Mouse (Mus musculus): ENCODE data around the gene Arhgef7. TPM values are rescaled to one million over a fixed set of nuclear protein-coding genes. Genes with fewer than 3 reads are reported as not detected.

Arhgef7 gene
- polyA plus RNA-seq, 1 experiment from 2014 or later = 50.3 TPM

DNA sequence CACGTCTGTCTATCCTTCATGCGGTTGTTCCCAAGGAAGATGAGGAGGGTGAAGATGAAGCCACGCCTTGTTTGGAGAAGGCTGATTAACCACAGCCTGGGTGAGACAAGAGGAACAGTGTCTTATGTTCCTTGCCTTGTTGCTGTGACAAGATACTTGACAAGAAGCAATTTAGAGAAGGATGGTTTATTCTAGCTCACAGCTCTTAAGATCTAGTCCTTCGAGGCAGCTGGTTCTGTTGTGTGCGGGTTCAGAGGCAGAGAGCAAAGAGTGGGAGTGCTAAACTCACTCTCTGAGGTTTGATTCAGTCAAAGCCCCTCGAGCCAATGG lies 26.5 kb upstream of the Arhgef7 start, which contains the start of gene 1700016D06Rik:
TSS of gene 1700016D06Rik (minus strand) at position 31 of the 330 bp plus-strand sequence.
- H3K36me3 ChIP-seq (replicated peaks) = no peaks in the 10 kb centered on the region
- H3K4me1 ChIP-seq = peaks cover 12% of the 10 kb centered on the region
- WGBS = 68% methylated on average over 6 of the region's 6 CpGs
- H3K4me3 ChIP-seq = peak within 1 kb of the TSS; percentile 43
- H3K27ac ChIP-seq (replicated peaks) = no peak within 1 kb of the TSS; the same call in 1 of the 2 replicates
- H3K9me3 ChIP-seq = 0 out of 2 replicates have a peak, but pooled peaks cover 3% of the 10 kb centered on the region
- H3K27me3 ChIP-seq (replicated peaks; ENCODE audit: low read depth, poor library complexity, severe bottlenecking) = peaks cover 17% of the 10 kb centered on the region
- no peak for DNase-seq (ENCODE audit: low spot score)

DNA sequence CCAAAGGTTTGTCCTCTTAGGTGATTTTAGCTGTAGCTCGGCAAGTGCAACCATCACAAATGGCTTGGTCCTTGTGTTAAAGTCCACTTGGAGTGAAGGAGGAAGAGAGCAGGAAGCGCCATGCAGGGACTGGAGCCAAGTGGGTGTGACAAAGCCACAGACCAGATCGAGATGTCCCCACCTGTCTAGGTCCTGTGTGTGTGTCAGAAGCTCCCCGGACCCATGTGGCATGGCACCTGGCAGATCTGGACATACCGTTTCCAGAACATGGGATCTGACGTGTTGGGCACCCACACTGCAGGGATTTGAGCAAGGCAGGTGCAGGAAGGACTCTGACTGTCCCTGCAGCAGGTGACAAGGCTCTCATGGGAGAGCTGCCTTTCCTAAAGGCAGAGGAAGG lies 26.1 kb upstream of the Arhgef7 start:
- Histone ChIP-seq H3K36me3 (replicated peaks) (no peaks in the 10 kb centered on the region), H3K27ac (replicated peaks) (no peak overlapping the region), H3K4me1 (peaks cover 12% of the 10 kb centered on the region), H3K27me3 (replicated peaks; ENCODE audit: low read depth, poor library complexity, severe bottlenecking) (peaks cover 17% of the 10 kb centered on the region), H3K4me3 (no peak overlapping the region), H3K9me3 (0 out of 2 replicates have a peak, but pooled peaks cover 3% of the 10 kb centered on the region)
- WGBS = 83% methylated on average over 6 of the region's 6 CpGs
- DNase-seq (ENCODE audit: low spot score) = no peak

GRCm38 (mm10) chr8:11703789-11704188 lies 23.7 kb upstream of the Arhgef7 start:
- Histone ChIP-seq H3K4me1 (peaks cover 19% of the 10 kb centered on the region), H3K4me3 (no peak overlapping the region), H3K27ac (replicated peaks) (no peak overlapping the region), H3K36me3 (replicated peaks) (no peaks in the 10 kb centered on the region), H3K27me3 (replicated peaks; ENCODE audit: low read depth, poor library complexity, severe bottlenecking) (peaks cover 18% of the 10 kb centered on the region), H3K9me3 (0 out of 2 replicates have a peak, but pooled peaks cover 3% of the 10 kb centered on the region)
- WGBS = 87% methylated on average over 5 of the region's 5 CpGs
- DNase-seq (ENCODE audit: low spot score) = no peak

- WGBS = 71% methylated on average over 6 of the region's 6 CpGs
- peaks cover 19% of the 10 kb centered on the region for H3K4me1 ChIP-seq
- H3K9me3 ChIP-seq = 0 out of 2 replicates have a peak, but pooled peaks cover 3% of the 10 kb centered on the region
- no peak overlapping the region for H3K4me3 ChIP-seq
- no peaks in the 10 kb centered on the region for H3K36me3 ChIP-seq (replicated peaks)
- no peak for DNase-seq (ENCODE audit: low spot score)
- H3K27me3 ChIP-seq (replicated peaks; ENCODE audit: low read depth, poor library complexity, severe bottlenecking) = peaks cover 15% of the 10 kb centered on the region
- H3K27ac ChIP-seq (replicated peaks) = no peak overlapping the region
Observed at GRCm38 (mm10) chr8:11704716-11705420, 22.7 kb upstream of the Arhgef7 start.

DNA sequence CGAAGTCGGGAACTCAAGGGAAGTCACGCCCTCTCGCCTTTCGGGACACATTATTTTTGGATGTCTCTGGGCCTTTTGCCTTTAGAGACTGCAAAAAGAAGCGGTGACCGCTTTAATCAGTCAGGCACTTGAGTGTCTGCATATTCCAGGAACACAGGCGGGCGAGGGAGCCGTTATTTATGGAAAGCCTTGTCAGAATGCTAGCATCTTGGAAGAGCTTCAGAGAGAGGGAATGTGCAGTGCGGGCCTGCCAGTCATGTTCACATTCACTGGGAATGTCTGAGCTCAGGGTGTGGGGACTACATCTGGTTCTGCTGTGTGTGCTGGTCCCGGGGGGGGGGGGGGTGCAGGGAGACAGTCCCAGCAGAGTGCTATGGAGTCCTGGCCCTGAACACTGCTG lies 21.7 kb upstream of the Arhgef7 start:
- H3K4me1 ChIP-seq = peaks cover 12% of the 10 kb centered on the region
- DNase-seq (ENCODE audit: low spot score) = no peak
- no peaks in the 10 kb centered on the region for H3K36me3 ChIP-seq (replicated peaks)
- no peak overlapping the region for H3K4me3 ChIP-seq
- 90% methylated on average over 12 of the region's 12 CpGs for WGBS
- H3K9me3 ChIP-seq = 0 out of 2 replicates have a peak, but pooled peaks cover 3% of the 10 kb centered on the region
- H3K27me3 ChIP-seq (replicated peaks; ENCODE audit: low read depth, poor library complexity, severe bottlenecking) = 0 out of 2 replicates have a peak, but pooled peaks cover 11% of the 10 kb centered on the region
- H3K27ac ChIP-seq (replicated peaks) = no peak overlapping the region

DNA sequence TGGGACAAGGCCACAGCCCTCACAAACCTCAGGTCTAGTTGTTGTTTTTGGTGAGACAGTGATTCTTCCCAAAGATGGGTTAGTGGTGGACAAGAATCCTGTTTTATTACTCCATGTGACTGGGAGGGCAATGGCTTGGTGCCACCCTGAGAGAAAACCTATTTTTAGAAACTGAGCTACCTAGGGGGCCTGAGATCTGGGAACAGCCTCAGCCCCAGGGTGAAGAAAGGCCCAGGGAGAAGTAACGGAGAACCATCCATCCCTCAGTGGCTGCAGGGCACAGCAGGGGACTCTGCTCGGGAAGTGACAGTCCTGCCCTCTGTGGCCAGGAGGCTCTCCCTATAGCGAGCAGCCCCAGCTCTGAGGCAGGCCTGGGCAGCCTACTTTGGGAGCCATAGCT lies 19.8 kb upstream of the Arhgef7 start:
- Histone ChIP-seq H3K27me3 (replicated peaks; ENCODE audit: low read depth, poor library complexity, severe bottlenecking) (0 out of 2 replicates have a peak, but pooled peaks cover 6% of the 10 kb centered on the region), H3K9me3 (0 out of 2 replicates have a peak, but pooled peaks cover 3% of the 10 kb centered on the region), H3K4me3 (no peak overlapping the region), H3K36me3 (replicated peaks) (no peaks in the 10 kb centered on the region), H3K27ac (replicated peaks) (no peak overlapping the region), H3K4me1 (peaks cover 15% of the 10 kb centered on the region)
- no peak for DNase-seq (ENCODE audit: low spot score)
- 16% methylated on average over 3 of the region's 3 CpGs for WGBS

DNA sequence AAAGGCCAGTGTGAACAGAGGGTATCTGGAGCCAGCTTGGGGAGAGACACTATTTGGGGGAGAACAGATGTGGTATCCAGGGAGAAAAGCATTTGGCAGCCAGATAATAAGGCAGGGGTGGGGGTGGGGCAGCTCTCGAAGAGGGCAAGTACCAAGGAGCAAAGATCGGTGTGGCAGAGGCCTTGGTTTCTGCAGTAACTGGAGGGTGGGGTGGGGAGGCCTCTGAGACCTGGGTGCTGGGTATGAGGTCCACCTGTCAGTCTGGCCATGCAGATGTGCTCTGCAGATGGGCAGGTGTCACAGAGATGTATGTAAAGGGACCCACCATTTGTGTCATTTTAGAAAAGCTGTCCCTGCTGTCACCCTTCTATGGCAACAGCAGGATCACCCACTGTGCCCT lies 18.7 kb upstream of the Arhgef7 start:
- H3K36me3 ChIP-seq (replicated peaks) = no peaks in the 10 kb centered on the region
- WGBS = 69% methylated on average over 2 of the region's 2 CpGs
- no peak overlapping the region for H3K4me3 ChIP-seq
- peaks cover 19% of the 10 kb centered on the region for H3K4me1 ChIP-seq
- H3K27me3 ChIP-seq (replicated peaks; ENCODE audit: low read depth, poor library complexity, severe bottlenecking) = 0 out of 2 replicates have a peak, but pooled peaks cover 6% of the 10 kb centered on the region
- no peak for DNase-seq (ENCODE audit: low spot score)
- H3K27ac ChIP-seq (replicated peaks) = no peak overlapping the region
- 0 out of 2 replicates have a peak, but pooled peaks cover 3% of the 10 kb centered on the region for H3K9me3 ChIP-seq

- peaks cover 19% of the 10 kb centered on the region for H3K4me1 ChIP-seq
- no peak for DNase-seq (ENCODE audit: low spot score)
- H3K4me3 ChIP-seq = no peak overlapping the region
- H3K27ac ChIP-seq (replicated peaks) = no peak overlapping the region
- WGBS = 79% methylated on average over 3 of the region's 3 CpGs
- H3K9me3 ChIP-seq = 0 out of 2 replicates have a peak, but pooled peaks cover 3% of the 10 kb centered on the region
- 0 out of 2 replicates have a peak, but pooled peaks cover 6% of the 10 kb centered on the region for H3K27me3 ChIP-seq (replicated peaks; ENCODE audit: low read depth, poor library complexity, severe bottlenecking)
- H3K36me3 ChIP-seq (replicated peaks) = no peaks in the 10 kb centered on the region
Observed at GRCm38 (mm10) chr8:11709542-11709941, 18.0 kb upstream of the Arhgef7 start.

DNA sequence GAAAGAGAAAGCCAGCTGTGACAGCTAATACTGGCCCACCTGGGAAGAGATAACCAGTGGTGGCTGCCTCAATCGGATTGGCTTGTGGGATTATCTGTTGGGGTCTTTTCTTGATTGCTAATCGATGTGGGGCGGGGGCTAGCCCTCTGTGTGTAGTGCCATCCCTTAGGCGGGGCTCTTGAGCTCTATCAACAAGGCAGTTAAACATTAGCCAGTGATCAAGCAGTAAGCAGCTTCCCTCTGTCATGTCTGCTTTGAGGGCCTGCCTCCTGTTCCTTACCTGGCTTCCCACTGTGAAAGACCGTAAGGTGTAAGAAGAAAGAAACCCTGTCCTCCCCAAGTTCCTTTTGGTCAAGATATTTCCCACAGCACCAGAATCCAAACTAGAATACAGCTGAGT lies 17.1 kb upstream of the Arhgef7 start:
- no peaks in the 10 kb centered on the region for H3K36me3 ChIP-seq (replicated peaks)
- peaks cover 19% of the 10 kb centered on the region for H3K4me1 ChIP-seq
- WGBS = 56% methylated on average over 5 of the region's 5 CpGs
- no peak for DNase-seq (ENCODE audit: low spot score)
- no peaks in the 10 kb centered on the region for H3K9me3 ChIP-seq
- H3K27ac ChIP-seq (replicated peaks) = no peak overlapping the region
- 0 out of 2 replicates have a peak, but pooled peaks cover 6% of the 10 kb centered on the region for H3K27me3 ChIP-seq (replicated peaks; ENCODE audit: low read depth, poor library complexity, severe bottlenecking)
- no peak overlapping the region for H3K4me3 ChIP-seq

- no peaks in the 10 kb centered on the region for H3K9me3 ChIP-seq
- H3K27ac ChIP-seq (replicated peaks) = no peak overlapping the region
- H3K4me3 ChIP-seq = no peak overlapping the region
- H3K27me3 ChIP-seq (replicated peaks; ENCODE audit: low read depth, poor library complexity, severe bottlenecking) = 0 out of 2 replicates have a peak, but pooled peaks cover 6% of the 10 kb centered on the region
- DNase-seq (ENCODE audit: low spot score) = peak; percentile 34
- 88% methylated on average over 6 of the region's 6 CpGs for WGBS
- H3K36me3 ChIP-seq (replicated peaks) = no peaks in the 10 kb centered on the region
- peaks cover 19% of the 10 kb centered on the region for H3K4me1 ChIP-seq
Observed at GRCm38 (mm10) chr8:11712244-11712643, 15.3 kb upstream of the Arhgef7 start.

DNA sequence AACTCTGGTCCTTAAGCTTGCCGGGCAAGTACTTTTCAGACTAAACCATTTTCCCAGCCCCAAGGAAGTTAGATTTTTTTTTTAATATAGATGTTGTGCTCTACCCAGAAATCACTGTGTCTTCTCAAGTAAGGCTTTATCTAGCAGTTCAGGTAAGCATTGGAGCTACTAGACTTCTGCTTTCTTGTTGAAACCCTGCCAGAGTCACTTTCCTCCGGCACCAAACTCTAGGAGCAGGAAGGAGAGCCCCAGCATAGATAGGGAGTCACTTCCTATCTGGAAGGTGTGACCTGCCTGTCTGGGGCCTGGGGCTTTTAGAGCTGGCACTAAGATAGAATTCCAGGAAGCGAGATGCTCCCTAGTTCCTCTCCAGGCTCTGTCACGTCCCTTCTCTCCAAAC lies 10.3 kb upstream of the Arhgef7 start:
- no peak overlapping the region for H3K4me3 ChIP-seq
- no peaks in the 10 kb centered on the region for H3K9me3 ChIP-seq
- no peak overlapping the region for H3K27ac ChIP-seq (replicated peaks)
- DNase-seq (ENCODE audit: low spot score) = no peak
- H3K27me3 ChIP-seq (replicated peaks; ENCODE audit: low read depth, poor library complexity, severe bottlenecking) = peaks cover 26% of the 10 kb centered on the region
- H3K36me3 ChIP-seq (replicated peaks) = no peaks in the 10 kb centered on the region
- peaks cover 5% of the 10 kb centered on the region; the same call in 1 of the 2 replicates for H3K4me1 ChIP-seq
- WGBS = 74% methylated on average over 4 of the region's 4 CpGs

DNA sequence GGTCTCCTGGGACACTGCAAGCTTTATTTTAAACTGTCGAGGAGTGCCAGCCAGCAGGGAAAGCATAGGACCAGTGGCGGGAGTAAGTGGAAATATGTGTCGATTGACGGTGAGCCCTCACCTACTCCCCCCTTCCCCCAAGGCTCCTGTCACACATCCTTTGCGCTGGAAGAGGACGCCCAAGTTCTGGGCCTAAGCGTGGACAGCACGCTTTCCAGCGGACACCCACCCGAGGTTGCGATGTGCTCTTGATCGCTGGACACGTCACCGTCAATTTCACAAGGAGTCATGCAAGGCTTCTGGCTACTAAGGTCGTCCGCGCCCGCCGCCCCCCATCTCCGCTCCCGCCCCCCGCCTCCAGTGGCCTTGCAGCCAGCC lies 259 bp upstream of the Arhgef7 start:
- H3K27me3 ChIP-seq (replicated peaks; ENCODE audit: low read depth, poor library complexity, severe bottlenecking) = peaks cover 84% of the 10 kb centered on the region
- peaks cover 42% of the 10 kb centered on the region for H3K4me1 ChIP-seq
- no peaks in the 10 kb centered on the region for H3K9me3 ChIP-seq
- under 1% methylated on average over 22 of the region's 22 CpGs for WGBS
- H3K36me3 ChIP-seq (replicated peaks) = no peaks in the 10 kb centered on the region; the same call in 1 of the 2 replicates
- H3K27ac ChIP-seq (replicated peaks) = peak overlapping the region; percentile 95
- DNase-seq (ENCODE audit: low spot score) = no peak
- H3K4me3 ChIP-seq = peak overlapping the region; percentile 77

All from embryonic facial prominence, embryonic 10.5 days (tissue).